Mouse (Mus musculus): ENCODE results near the gene Dab1. TPM values are rescaled to one million over a fixed set of nuclear protein-coding genes. Genes with fewer than 3 reads are reported as not detected.

Dab1 gene
- polyA plus RNA-seq, 1 experiment: 1.5 TPM

DNA sequence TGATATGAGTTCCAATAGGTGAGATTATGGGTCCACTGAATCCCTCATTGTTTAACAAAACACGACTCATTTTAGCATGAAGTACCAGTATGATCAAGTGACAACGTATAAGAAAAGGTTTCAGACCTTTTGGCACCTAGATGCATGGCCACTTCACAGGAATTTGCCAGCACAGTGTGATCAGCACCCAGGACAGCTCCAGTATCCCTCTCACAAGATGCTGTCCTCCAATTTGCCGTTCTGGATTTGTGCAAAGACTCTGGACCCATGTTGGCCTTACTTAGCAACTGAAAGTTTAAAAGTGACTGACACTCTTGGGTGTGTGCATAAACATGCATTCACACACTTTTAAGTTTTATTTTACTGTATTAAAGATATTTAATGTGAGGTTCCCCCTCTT is 256.4 kb downstream of the Dab1 start:
- no peak overlapping the region for H3K4me3 ChIP-seq (replicated peaks; ENCODE audit: control insufficient read depth, low read depth, low read length)
- H3K4me1 ChIP-seq (ENCODE audit: control insufficient read depth, insufficient read depth, low read length): no peaks in the 10 kb centered on the region
- WGBS: 31% methylated on average over 3 of the region's 3 CpGs
- no peak overlapping the region for H3K27ac ChIP-seq (ENCODE audit: control insufficient read depth, insufficient read depth, low read depth, low read length, poor library complexity)
- TF ChIP-seq CTCF (IDR thresholded peaks at IDR 0.05; ENCODE audit: control insufficient read depth, insufficient read depth, low read length): no peak
- no peak for TF ChIP-seq POLR2A (IDR thresholded peaks at IDR 0.05; ENCODE audit: borderline replicate concordance, control insufficient read depth, low read depth, low read length)

GRCm38 (mm10) chr4:103878841-103879240 is 259.7 kb downstream of the Dab1 start:
- H3K27ac ChIP-seq (ENCODE audit: control insufficient read depth, insufficient read depth, low read depth, low read length, poor library complexity): no peak overlapping the region
- WGBS: 79% methylated on average over 4 of the region's 4 CpGs
- no peak overlapping the region for H3K4me3 ChIP-seq (replicated peaks; ENCODE audit: control insufficient read depth, low read depth, low read length)
- TF ChIP-seq CTCF (IDR thresholded peaks at IDR 0.05; ENCODE audit: control insufficient read depth, insufficient read depth, low read length) (no peak), POLR2A (IDR thresholded peaks at IDR 0.05; ENCODE audit: borderline replicate concordance, control insufficient read depth, low read depth, low read length) (no peak)
- no peaks in the 10 kb centered on the region for H3K4me1 ChIP-seq (ENCODE audit: control insufficient read depth, insufficient read depth, low read length)

DNA sequence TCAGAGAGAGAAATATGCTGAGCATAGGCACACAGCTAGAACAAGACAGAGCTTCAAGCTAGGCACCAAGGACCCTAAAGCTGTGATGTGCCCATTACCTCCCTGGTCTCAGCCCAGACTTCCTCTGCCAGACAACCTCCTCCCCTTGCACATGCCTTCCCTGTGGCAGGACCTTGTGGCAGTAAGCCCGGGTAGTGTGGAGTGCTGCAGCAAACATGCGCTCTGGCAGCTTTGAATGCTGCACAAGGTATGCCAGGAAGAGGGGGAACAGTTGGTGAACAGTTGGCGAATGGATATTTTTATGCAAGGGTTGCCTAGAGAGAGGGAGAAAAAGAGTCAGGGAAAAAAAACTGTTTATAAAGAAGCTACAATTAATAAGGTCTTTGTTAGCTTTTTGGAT is 262.5 kb downstream of the Dab1 start:
- 59% methylated on average over 3 of the region's 3 CpGs for WGBS
- TF ChIP-seq POLR2A (IDR thresholded peaks at IDR 0.05; ENCODE audit: borderline replicate concordance, control insufficient read depth, low read depth, low read length): no peak
- no peak for TF ChIP-seq CTCF (IDR thresholded peaks at IDR 0.05; ENCODE audit: control insufficient read depth, insufficient read depth, low read length)
- no peak overlapping the region for H3K4me3 ChIP-seq (replicated peaks; ENCODE audit: control insufficient read depth, low read depth, low read length)
- no peaks in the 10 kb centered on the region for H3K4me1 ChIP-seq (ENCODE audit: control insufficient read depth, insufficient read depth, low read length)
- H3K27ac ChIP-seq (ENCODE audit: control insufficient read depth, insufficient read depth, low read depth, low read length, poor library complexity): no peak overlapping the region

GRCm38 (mm10) chr4:103888086-103888485 is 268.9 kb downstream of the Dab1 start:
- no peaks in the 10 kb centered on the region for H3K4me1 ChIP-seq (ENCODE audit: control insufficient read depth, insufficient read depth, low read length)
- no peak for TF ChIP-seq POLR2A (IDR thresholded peaks at IDR 0.05; ENCODE audit: borderline replicate concordance, control insufficient read depth, low read depth, low read length)
- no peak for TF ChIP-seq CTCF (IDR thresholded peaks at IDR 0.05; ENCODE audit: control insufficient read depth, insufficient read depth, low read length)
- WGBS: 65% methylated on average over 2 of the region's 2 CpGs
- no peak overlapping the region for H3K4me3 ChIP-seq (replicated peaks; ENCODE audit: control insufficient read depth, low read depth, low read length)
- H3K27ac ChIP-seq (ENCODE audit: control insufficient read depth, insufficient read depth, low read depth, low read length, poor library complexity): no peak overlapping the region

GRCm38 (mm10) chr4:103889110-103889509 is 270.0 kb downstream of the Dab1 start:
- 83% methylated on average over 3 of the region's 3 CpGs for WGBS
- H3K27ac ChIP-seq (ENCODE audit: control insufficient read depth, insufficient read depth, low read depth, low read length, poor library complexity): no peak overlapping the region
- no peaks in the 10 kb centered on the region for H3K4me1 ChIP-seq (ENCODE audit: control insufficient read depth, insufficient read depth, low read length)
- H3K4me3 ChIP-seq (replicated peaks; ENCODE audit: control insufficient read depth, low read depth, low read length): no peak overlapping the region
- no peak for TF ChIP-seq CTCF (IDR thresholded peaks at IDR 0.05; ENCODE audit: control insufficient read depth, insufficient read depth, low read length)
- no peak for TF ChIP-seq POLR2A (IDR thresholded peaks at IDR 0.05; ENCODE audit: borderline replicate concordance, control insufficient read depth, low read depth, low read length)

GRCm38 (mm10) chr4:103896806-103897205 is 277.6 kb downstream of the Dab1 start:
- no peak overlapping the region for H3K4me3 ChIP-seq (replicated peaks; ENCODE audit: control insufficient read depth, low read depth, low read length)
- H3K4me1 ChIP-seq (ENCODE audit: control insufficient read depth, insufficient read depth, low read length): no peaks in the 10 kb centered on the region
- H3K27ac ChIP-seq (ENCODE audit: control insufficient read depth, insufficient read depth, low read depth, low read length, poor library complexity): no peak overlapping the region
- no peak for TF ChIP-seq POLR2A (IDR thresholded peaks at IDR 0.05; ENCODE audit: borderline replicate concordance, control insufficient read depth, low read depth, low read length)
- no peak for TF ChIP-seq CTCF (IDR thresholded peaks at IDR 0.05; ENCODE audit: control insufficient read depth, insufficient read depth, low read length)
- 69% methylated on average over 4 of the region's 4 CpGs for WGBS

DNA sequence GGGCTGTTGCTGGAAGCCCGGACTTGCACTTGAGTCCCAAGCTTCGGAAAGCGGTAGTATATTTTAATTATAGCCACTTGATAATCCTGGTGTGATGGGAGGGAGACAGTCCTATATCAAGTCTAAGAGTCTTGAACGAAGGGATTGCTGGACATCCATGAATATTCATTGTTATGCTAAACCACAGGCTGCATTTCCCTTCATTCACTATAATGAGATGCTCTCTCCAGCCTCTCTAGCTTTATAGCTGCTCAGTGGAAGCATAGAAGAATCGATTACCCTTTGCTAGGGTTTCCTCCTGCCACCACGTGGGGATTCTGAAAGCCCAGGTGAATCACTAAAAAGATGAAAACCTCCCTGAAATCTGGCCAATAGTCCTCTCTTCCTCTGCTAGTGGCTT is 278.5 kb downstream of the Dab1 start:
- WGBS: 69% methylated on average over 6 of the region's 6 CpGs
- H3K4me3 ChIP-seq (replicated peaks; ENCODE audit: control insufficient read depth, low read depth, low read length): no peak overlapping the region
- TF ChIP-seq POLR2A (IDR thresholded peaks at IDR 0.05; ENCODE audit: borderline replicate concordance, control insufficient read depth, low read depth, low read length) (no peak), CTCF (IDR thresholded peaks at IDR 0.05; ENCODE audit: control insufficient read depth, insufficient read depth, low read length) (no peak)
- H3K4me1 ChIP-seq (ENCODE audit: control insufficient read depth, insufficient read depth, low read length): no peaks in the 10 kb centered on the region
- no peak overlapping the region for H3K27ac ChIP-seq (ENCODE audit: control insufficient read depth, insufficient read depth, low read depth, low read length, poor library complexity)

GRCm38 (mm10) chr4:103911441-103911840 is 292.3 kb downstream of the Dab1 start:
- WGBS: 28% methylated on average over 4 of the region's 4 CpGs
- Histone ChIP-seq H3K4me3 (replicated peaks; ENCODE audit: control insufficient read depth, low read depth, low read length) (no peak overlapping the region), H3K4me1 (ENCODE audit: control insufficient read depth, insufficient read depth, low read length) (no peaks in the 10 kb centered on the region), H3K27ac (ENCODE audit: control insufficient read depth, insufficient read depth, low read depth, low read length, poor library complexity) (no peak overlapping the region)
- TF ChIP-seq POLR2A (IDR thresholded peaks at IDR 0.05; ENCODE audit: borderline replicate concordance, control insufficient read depth, low read depth, low read length) (no peak), CTCF (IDR thresholded peaks at IDR 0.05; ENCODE audit: control insufficient read depth, insufficient read depth, low read length) (no peak)

GRCm38 (mm10) chr4:103912071-103912470 is 292.9 kb downstream of the Dab1 start:
- TF ChIP-seq POLR2A (IDR thresholded peaks at IDR 0.05; ENCODE audit: borderline replicate concordance, control insufficient read depth, low read depth, low read length): no peak
- no peak for TF ChIP-seq CTCF (IDR thresholded peaks at IDR 0.05; ENCODE audit: control insufficient read depth, insufficient read depth, low read length)
- Histone ChIP-seq H3K27ac (ENCODE audit: control insufficient read depth, insufficient read depth, low read depth, low read length, poor library complexity) (no peak overlapping the region), H3K4me3 (replicated peaks; ENCODE audit: control insufficient read depth, low read depth, low read length) (no peak overlapping the region), H3K4me1 (ENCODE audit: control insufficient read depth, insufficient read depth, low read length) (no peaks in the 10 kb centered on the region)
- 78% methylated on average over 6 of the region's 6 CpGs for WGBS
